10 mouse cellular contexts compared by ENCODE assay signal in the genomic region with DNA sequence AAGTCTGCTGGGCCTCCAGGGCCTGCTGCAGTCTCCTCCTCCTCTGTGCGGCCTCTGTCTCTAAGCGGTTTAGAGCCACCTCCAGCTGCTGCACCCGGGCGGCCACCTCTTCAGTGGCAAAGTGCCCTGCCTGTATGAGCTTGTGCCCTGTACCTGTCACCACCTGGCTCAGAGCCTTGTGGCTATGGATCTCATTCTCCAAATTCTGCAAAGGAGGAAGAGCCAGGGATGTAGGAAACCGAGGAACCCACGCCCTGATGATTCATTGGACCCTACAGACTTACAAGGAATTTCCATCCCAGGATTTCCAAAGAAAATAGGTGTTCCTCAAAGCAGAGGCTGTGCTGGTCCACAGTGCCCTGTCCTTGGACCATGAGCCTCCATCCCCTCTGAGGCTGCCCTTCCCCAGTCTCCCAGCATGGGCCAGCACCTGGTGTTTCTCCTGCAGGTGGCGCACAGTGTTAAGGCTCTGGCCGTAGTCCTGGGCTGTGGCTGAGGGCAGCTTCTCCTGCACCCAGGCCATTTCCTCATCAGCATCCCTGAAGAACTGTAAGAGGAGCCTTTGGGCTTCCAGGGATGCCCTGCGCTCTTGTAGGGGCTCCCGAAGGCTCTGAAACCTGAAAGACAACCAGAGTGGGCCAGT. TPM values are rescaled to one million over a fixed set of nuclear protein-coding genes. Genes with fewer than 3 reads are reported as not detected.
DNase-seq lines count a peak whose midpoint lies in the region; ATAC-seq and TF ChIP-seq lines count a peak whose summit lies in the region.
"Had no signal": no experiment of that assay in that cellular context is flagged by ENCODE, and none has a peak within 500 bp of the region (broad histone marks: within the 10 kb centered on the region; RNA-seq: fewer than 3 reads in every experiment).

No protein-coding gene starts in this region.

- ATAC-seq in liver, embryonic 11.5 days (replicated peaks; ENCODE audit: low FRiP score) = peak; percentile 41; the same call in 1 of the 2 replicates
- 0 out of 2 replicates have a peak, but pooled peaks have one; percentile 37 for ATAC-seq in stomach, embryonic 16.5 days (ENCODE audit: insufficient read depth, low FRiP score)
- no peak for ATAC-seq in forebrain, embryonic 12.5 days (ENCODE audit: low FRiP score)

- TF ChIP-seq CTCF in left cerebral cortex, adult 2 months (IDR thresholded peaks at IDR 0.05) = peak; percentile 45
- peak; percentile 42 for TF ChIP-seq CTCF in E14TG2a.4 (conservative IDR thresholded peaks at IDR 0.05; ENCODE audit: low read length)

- no peak overlapping the region for H3K9ac ChIP-seq in liver, embryonic 11.5 days (ENCODE audit: low read depth, low read length)
- H3K9ac ChIP-seq in stomach, embryonic 16.5 days (ENCODE audit: low read length) = no peak overlapping the region
- no peak overlapping the region for H3K9ac ChIP-seq in forebrain, embryonic 12.5 days
- H3K9ac ChIP-seq: liver, embryonic 15.5 days had no signal

- peaks cover 17% of the 10 kb centered on the region for H3K27me3 ChIP-seq in E14TG2a.4 (ENCODE audit: insufficient read depth, low read length)
- H3K27me3 ChIP-seq in liver, embryonic 11.5 days (replicated peaks; ENCODE audit: control insufficient read depth, insufficient read depth, low read length) = no peaks in the 10 kb centered on the region
- no peaks in the 10 kb centered on the region for H3K27me3 ChIP-seq in stomach, embryonic 16.5 days (ENCODE audit: control insufficient read depth, insufficient read depth, low read length)
- no peaks in the 10 kb centered on the region for H3K27me3 ChIP-seq in forebrain, embryonic 12.5 days
- H3K27me3 ChIP-seq: liver, embryonic 15.5 days had no signal

- peak in 1 of 2 experiments; percentile 29 for DNase-seq in left cerebral cortex, adult 2 months (ENCODE audit: extremely low spot score in 1 of 2, low spot score in 2 of 2)
- no peak for DNase-seq in left cerebral cortex, postnatal 4 days
- peak; percentile 60 for DNase-seq in adipocyte (ENCODE audit: low spot score)
- DNase-seq in heart, postnatal 10 days = peak; percentile 64 to 69
- DNase-seq in liver, embryonic 11.5 days (ENCODE audit: low spot score) = no peak

- no peak overlapping the region for H3K4me3 ChIP-seq in left cerebral cortex, adult 2 months
- H3K4me3 ChIP-seq in E14TG2a.4 (replicated peaks; ENCODE audit: low read length) = no peak overlapping the region
- H3K4me3 ChIP-seq in liver, embryonic 11.5 days (ENCODE audit: low read depth, low read length) = no peak overlapping the region
- H3K4me3 ChIP-seq in stomach, embryonic 16.5 days (replicated peaks; ENCODE audit: low read length) = no peak overlapping the region
- H3K4me3 ChIP-seq in forebrain, embryonic 12.5 days (replicated peaks) = no peak overlapping the region
- H3K4me3 ChIP-seq: erythroblast, embryonic 14.5 days; liver, embryonic 15.5 days had no signal

- 62% methylated on average over 10 of the region's 10 CpGs for WGBS in liver, embryonic 11.5 days
- 59% methylated on average over 10 of the region's 10 CpGs for WGBS in stomach, embryonic 16.5 days
- WGBS in forebrain, embryonic 12.5 days = 57% methylated on average over 10 of the region's 10 CpGs

- peak overlapping the region; percentile 64 for H3K27ac ChIP-seq in left cerebral cortex, adult 2 months
- no peak overlapping the region for H3K27ac ChIP-seq in liver, embryonic 11.5 days (ENCODE audit: low read depth, low read length)
- H3K27ac ChIP-seq in stomach, embryonic 16.5 days (ENCODE audit: low read length) = no peak overlapping the region
- H3K27ac ChIP-seq in forebrain, embryonic 12.5 days = no peak overlapping the region
- H3K27ac ChIP-seq: liver, embryonic 15.5 days had no signal

- H3K36me3 ChIP-seq in E14TG2a.4 (ENCODE audit: insufficient read depth, low read length) = no peaks in the 10 kb centered on the region
- no peaks in the 10 kb centered on the region for H3K36me3 ChIP-seq in liver, embryonic 11.5 days (ENCODE audit: control insufficient read depth, insufficient read depth, low read length)
- no peaks in the 10 kb centered on the region for H3K36me3 ChIP-seq in stomach, embryonic 16.5 days (ENCODE audit: control insufficient read depth, insufficient read depth, low read length)
- no peaks in the 10 kb centered on the region for H3K36me3 ChIP-seq in forebrain, embryonic 12.5 days (replicated peaks)
- H3K36me3 ChIP-seq: liver, embryonic 15.5 days had no signal

- intact Hi-C loops in left cerebral cortex, adult 2 months (cut with DNase I) = no loop called here
- intact Hi-C loops in left cerebral cortex, postnatal 4 days (cut with DNase I) = no loop called here
- intact Hi-C loops in heart, postnatal 10 days (cut with DNase I) = loop anchor here (1.0 to 2.0 kb wide), 2 partner anchors 17 to 120 kb away; no protein-coding TSS in a partner anchor

- H3K9me3 ChIP-seq in E14TG2a.4 (ENCODE audit: low read length) = no peaks in the 10 kb centered on the region
- H3K9me3 ChIP-seq in liver, embryonic 11.5 days (ENCODE audit: control insufficient read depth, low read length) = no peaks in the 10 kb centered on the region
- no peaks in the 10 kb centered on the region for H3K9me3 ChIP-seq in stomach, embryonic 16.5 days (replicated peaks; ENCODE audit: control insufficient read depth, low read length)
- H3K9me3 ChIP-seq in forebrain, embryonic 12.5 days = no peaks in the 10 kb centered on the region
- H3K9me3 ChIP-seq: liver, embryonic 15.5 days had no signal

- no peak overlapping the region for H3K4me2 ChIP-seq in liver, embryonic 11.5 days
- no peak overlapping the region for H3K4me2 ChIP-seq in stomach, embryonic 16.5 days (ENCODE audit: low read depth, low read length)
- H3K4me2 ChIP-seq in forebrain, embryonic 12.5 days = no peak overlapping the region
- H3K4me2 ChIP-seq: liver, embryonic 15.5 days had no signal

- peaks cover 17% of the 10 kb centered on the region for H3K4me1 ChIP-seq in E14TG2a.4 (replicated peaks; ENCODE audit: low read depth, low read length)
- H3K4me1 ChIP-seq in liver, embryonic 11.5 days (replicated peaks; ENCODE audit: control insufficient read depth, insufficient read depth, low read length) = no peaks in the 10 kb centered on the region
- H3K4me1 ChIP-seq in stomach, embryonic 16.5 days (ENCODE audit: control insufficient read depth, insufficient read depth, low read length) = peaks cover 7% of the 10 kb centered on the region; the same call in 1 of the 2 replicates
- H3K4me1 ChIP-seq in forebrain, embryonic 12.5 days = no peaks in the 10 kb centered on the region
- H3K4me1 ChIP-seq: liver, embryonic 15.5 days had no signal

RNA-seq across cellular contexts. Expression of gene Pla2g4b, which starts 16.5 kb away (rescaled TPM):
- 1 to 10 TPM; 3.9 to 4.1 TPM for total RNA-seq in left cerebral cortex, adult 2 months (2021)
- 1 to 10 TPM; 7.1 to 8.1 TPM for total RNA-seq in left cerebral cortex, postnatal 4 days (2021)
- 1 to 10 TPM; 1.7 to 1.8 TPM for total RNA-seq in heart, postnatal 10 days (2021)
- 1.9 and 2.3 TPM in 2 replicates for polyA plus RNA-seq in liver, embryonic 11.5 days (2014; fragmentation: Nextera tagmentation; extraction: Ambion mirVana)
- polyA plus RNA-seq in stomach, embryonic 16.5 days (2015; fragmentation: Nextera tagmentation; extraction: Ambion mirVana) = 1.8 and 2.7 TPM in 2 replicates
- polyA plus RNA-seq in forebrain, embryonic 12.5 days (2016; fragmentation: Nextera tagmentation; extraction: Ambion mirVana) = 3.4 and 3.6 TPM in 2 replicates

RNA-seq across cellular contexts. Expression of gene Gm28042, which starts 22.5 kb away (rescaled TPM):
- 1 to 10 TPM in 1 of 2 experiments, under 1 TPM in 1; 0.97 to 1.3 TPM for total RNA-seq in left cerebral cortex, adult 2 months (2021)
- total RNA-seq in left cerebral cortex, postnatal 4 days (2021) = 1 to 10 TPM; 3.7 to 5.4 TPM
- total RNA-seq in heart, postnatal 10 days (2021) = under 1 TPM; 0.74 to 0.93 TPM
- polyA plus RNA-seq in liver, embryonic 11.5 days (2014; fragmentation: Nextera tagmentation; extraction: Ambion mirVana) = 1.1 and 1.9 TPM in 2 replicates
- polyA plus RNA-seq in stomach, embryonic 16.5 days (2015; fragmentation: Nextera tagmentation; extraction: Ambion mirVana) = 2.4 and 5.1 TPM in 2 replicates
- polyA plus RNA-seq in forebrain, embryonic 12.5 days (2016; fragmentation: Nextera tagmentation; extraction: Ambion mirVana) = 6.9 and 7.3 TPM in 2 replicates

RNA-seq across cellular contexts. Expression of gene Jmjd7, which starts 22.5 kb away (rescaled TPM):
- total RNA-seq in left cerebral cortex, adult 2 months (2021) = 1 to 10 TPM; 4.7 to 6.9 TPM
- total RNA-seq in left cerebral cortex, postnatal 4 days (2021) = 10 to 100 TPM; 10.2 to 11.1 TPM
- 10 to 100 TPM; 10.8 to 11.4 TPM for total RNA-seq in heart, postnatal 10 days (2021)
- 13.5 and 16.3 TPM in 2 replicates for polyA plus RNA-seq in liver, embryonic 11.5 days (2014; fragmentation: Nextera tagmentation; extraction: Ambion mirVana)
- 13.4 and 15.4 TPM in 2 replicates for polyA plus RNA-seq in stomach, embryonic 16.5 days (2015; fragmentation: Nextera tagmentation; extraction: Ambion mirVana)
- 19.3 and 20.2 TPM in 2 replicates for polyA plus RNA-seq in forebrain, embryonic 12.5 days (2016; fragmentation: Nextera tagmentation; extraction: Ambion mirVana)

Comparison
In these comparisons a context has a peak if more than half of its experiments do, and no peak if none do; other contexts are left out.
1. DNase-seq: peak in adipocyte (single experiment) and heart, postnatal 10 days (2 of 2); none in left cerebral cortex, postnatal 4 days (single experiment) and liver, embryonic 11.5 days (single experiment).